13 mouse cellular contexts compared by ENCODE assay signal in the genomic region with DNA sequence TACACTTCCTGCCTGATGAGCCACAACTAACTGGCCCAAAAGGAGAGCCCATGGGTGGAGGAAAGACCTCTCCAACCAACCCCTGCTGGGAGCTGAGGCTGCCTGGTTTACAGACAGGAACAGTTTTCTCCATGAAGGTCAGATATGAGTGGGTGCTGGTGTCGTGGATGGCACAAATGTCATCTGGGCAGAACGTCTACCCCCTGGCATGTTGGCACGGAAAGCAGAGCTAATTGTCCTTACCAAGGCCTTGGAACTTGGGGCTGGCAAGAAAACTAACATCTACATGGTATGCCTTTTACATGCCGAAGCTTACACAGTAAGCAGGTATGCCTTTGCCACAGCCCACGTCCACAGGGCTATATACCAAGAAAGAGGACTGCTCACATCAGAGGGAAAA. TPM values are rescaled to one million over a fixed set of nuclear protein-coding genes. Genes with fewer than 3 reads are reported as not detected.
"Had no signal": no experiment of that assay in that cellular context is flagged by ENCODE, and none has a peak within 500 bp of the region (broad histone marks: within the 10 kb centered on the region; RNA-seq: fewer than 3 reads in every experiment).

No protein-coding gene starts in this region.

RNA-seq across cellular contexts. Expression of gene Gm8251, which starts 16.0 kb away (rescaled TPM):
- total RNA-seq: left cerebral cortex, postnatal 14 days; left cerebral cortex, postnatal 25 days; left cerebral cortex, postnatal 36 days; left cerebral cortex, postnatal 4 days had no signal
- polyA plus RNA-seq: liver, adult 2 months; lung, adult 2 months; lung, postnatal 0 days; macrophage; midbrain, embryonic 16.5 days; midbrain, postnatal 0 days; myocyte had no signal

RNA-seq across cellular contexts. Expression of gene Mettl21c, which starts 25.9 kb away (rescaled TPM):
- total RNA-seq: left cerebral cortex, postnatal 14 days; left cerebral cortex, postnatal 25 days; left cerebral cortex, postnatal 36 days; liver, adult 2 months; megakaryocyte progenitor cell, adult 5-6 weeks; megakaryocyte, adult 5-6 weeks had no signal
- polyA plus RNA-seq: liver, adult 2 months; lung, adult 2 months; macrophage had no signal
